8 mouse cellular contexts compared by ENCODE assay signal in genomic region chr11:120573585-120574277, GRCm38 (mm10). TPM values are rescaled to one million over a fixed set of nuclear protein-coding genes. Genes with fewer than 3 reads are reported as not detected.
DNase-seq lines count a peak whose midpoint lies in the region; ATAC-seq lines count a peak whose summit lies in the region.

No protein-coding gene starts in this region.

- H3K27ac ChIP-seq in midbrain, embryonic 11.5 days (ENCODE audit: low read depth, low read length) = peak overlapping the region; percentile 89

- peaks cover 24% of the 10 kb centered on the region for H3K36me3 ChIP-seq in midbrain, embryonic 11.5 days (ENCODE audit: control insufficient read depth, insufficient read depth, low read length)

- H3K9me3 ChIP-seq in midbrain, embryonic 11.5 days (ENCODE audit: control insufficient read depth, low read length) = no peaks in the 10 kb centered on the region

- ATAC-seq in inflammation-experienced regulatory T-cells, adult 6 months = peak; percentile 37
- peak; percentile 33; the same call in 1 of the 2 replicates for ATAC-seq in midbrain, embryonic 11.5 days (ENCODE audit: low FRiP score)
- ATAC-seq in granulocyte monocyte progenitor cell, adult 5-6 weeks (replicated peaks; ENCODE audit: poor library complexity, severe bottlenecking) = no peak

- H3K27me3 ChIP-seq in midbrain, embryonic 11.5 days (ENCODE audit: control insufficient read depth, insufficient read depth, low read length) = no peaks in the 10 kb centered on the region

- H3K9ac ChIP-seq in midbrain, embryonic 11.5 days (ENCODE audit: low read length) = peak overlapping the region; percentile 96

- WGBS in midbrain, embryonic 11.5 days = under 1% methylated on average over 23 of the region's 23 CpGs

- DNase-seq in kidney, adult 18-20 months = peak; percentile 18
- no peak for DNase-seq in kidney, adult 8-10 months
- DNase-seq in embryo, embryonic 9.5 days (ENCODE audit: extremely low spot score) = peak; percentile 32
- DNase-seq in midbrain, embryonic 11.5 days (ENCODE audit: low spot score, missing footprints) = no peak
- no peak for DNase-seq in gastrocnemius, adult 8-10 months (ENCODE audit: low spot score in 2 of 2)
- no peak for DNase-seq in natural killer cell, adult 2 months (ENCODE audit: low spot score in 2 of 2)

- peaks cover 12% of the 10 kb centered on the region for H3K4me1 ChIP-seq in midbrain, embryonic 11.5 days (ENCODE audit: control insufficient read depth, insufficient read depth, low read length)

- H3K4me3 ChIP-seq in midbrain, embryonic 11.5 days (ENCODE audit: low read depth, low read length) = peak overlapping the region; percentile 97

- H3K4me2 ChIP-seq in midbrain, embryonic 11.5 days = peak overlapping the region; percentile 57

RNA-seq across cellular contexts. Expression of gene P4hb, which starts 0.7 kb away (rescaled TPM):
- 100 to 1,000 TPM; 135 to 164 (median 149) TPM for polyA plus RNA-seq in inflammation-experienced regulatory T-cells, adult 6 months (2017; shearing (Covaris generic))
- 492 and 493 TPM in 2 replicates for polyA plus RNA-seq in midbrain, embryonic 11.5 days (2014; fragmentation: Nextera tagmentation; extraction: Ambion mirVana)
- 100 to 1,000 TPM; 162 to 245 (median 209) TPM for total RNA-seq in gastrocnemius, adult 8-10 months (2022)
- total RNA-seq in granulocyte monocyte progenitor cell, adult 5-6 weeks (2014; fragmentation: Nextera tagmentation) = 864 and 921 TPM in 2 replicates
- total RNA-seq in granulocyte monocyte progenitor cell, adult 5-6 weeks (2017) = 1,372 and 1,702 TPM in 2 replicates

RNA-seq across cellular contexts. Expression of gene Arhgdia, which starts 7.7 kb away (rescaled TPM):
- 100 to 1,000 TPM; 624 to 862 (median 685) TPM for polyA plus RNA-seq in inflammation-experienced regulatory T-cells, adult 6 months (2017; shearing (Covaris generic))
- polyA plus RNA-seq in midbrain, embryonic 11.5 days (2014; fragmentation: Nextera tagmentation; extraction: Ambion mirVana) = 521 and 583 TPM in 2 replicates
- 10 to 100 TPM; 74.3 to 86.2 (median 80.7) TPM for total RNA-seq in gastrocnemius, adult 8-10 months (2022)
- total RNA-seq in granulocyte monocyte progenitor cell, adult 5-6 weeks (2014; fragmentation: Nextera tagmentation) = 514 and 552 TPM in 2 replicates
- total RNA-seq in granulocyte monocyte progenitor cell, adult 5-6 weeks (2017) = 163 and 168 TPM in 2 replicates

RNA-seq across cellular contexts. Expression of gene Ppp1r27, which starts 22.8 kb away (rescaled TPM):
- not detected for polyA plus RNA-seq in inflammation-experienced regulatory T-cells, adult 6 months (2017; shearing (Covaris generic))
- polyA plus RNA-seq in midbrain, embryonic 11.5 days (2014; fragmentation: Nextera tagmentation; extraction: Ambion mirVana) = not detected in 2 replicates
- 100 to 1,000 TPM; 157 to 382 (median 178) TPM for total RNA-seq in gastrocnemius, adult 8-10 months (2022)
- not detected in 2 replicates for total RNA-seq in granulocyte monocyte progenitor cell, adult 5-6 weeks (2014; fragmentation: Nextera tagmentation)
- not detected in 2 replicates for total RNA-seq in granulocyte monocyte progenitor cell, adult 5-6 weeks (2017)

RNA-seq across cellular contexts. Expression of gene Mcrip1, which starts 24.2 kb away (rescaled TPM):
- 100 to 1,000 TPM in 2 of 3 experiments, 10 to 100 TPM in 1; 93.4 to 136 (median 107) TPM for polyA plus RNA-seq in inflammation-experienced regulatory T-cells, adult 6 months (2017; shearing (Covaris generic))
- polyA plus RNA-seq in midbrain, embryonic 11.5 days (2014; fragmentation: Nextera tagmentation; extraction: Ambion mirVana) = 232 and 237 TPM in 2 replicates
- 10 to 100 TPM; 18.6 to 20.5 (median 20.1) TPM for total RNA-seq in gastrocnemius, adult 8-10 months (2022)
- 64.7 and 75.8 TPM in 2 replicates for total RNA-seq in granulocyte monocyte progenitor cell, adult 5-6 weeks (2014; fragmentation: Nextera tagmentation)
- total RNA-seq in granulocyte monocyte progenitor cell, adult 5-6 weeks (2017) = 23.1 and 23.4 TPM in 2 replicates

RNA-seq across cellular contexts. Expression of gene Alyref, which starts 24.4 kb away (rescaled TPM):
- 10 to 100 TPM; 15.8 to 76.9 (median 47.7) TPM for polyA plus RNA-seq in inflammation-experienced regulatory T-cells, adult 6 months (2017; shearing (Covaris generic))
- polyA plus RNA-seq in midbrain, embryonic 11.5 days (2014; fragmentation: Nextera tagmentation; extraction: Ambion mirVana) = 820 and 827 TPM in 2 replicates
- total RNA-seq in gastrocnemius, adult 8-10 months (2022) = 10 to 100 TPM; 20.1 to 40.8 (median 35.8) TPM
- total RNA-seq in granulocyte monocyte progenitor cell, adult 5-6 weeks (2014; fragmentation: Nextera tagmentation) = 161 and 171 TPM in 2 replicates
- 315 and 430 TPM in 2 replicates for total RNA-seq in granulocyte monocyte progenitor cell, adult 5-6 weeks (2017)

Comparison
In these comparisons a context has a peak if more than half of its experiments do, and no peak if none do; other contexts are left out.
1. DNase-seq: peak in kidney, adult 18-20 months (single experiment) and embryo, embryonic 9.5 days (single experiment); none in kidney, adult 8-10 months (0 of 2), midbrain, embryonic 11.5 days (single experiment), gastrocnemius, adult 8-10 months (0 of 2) and natural killer cell, adult 2 months (0 of 2).
2. RNA of gene Ppp1r27, which starts 22.8 kb away (total RNA-seq): 157 to 382 TPM in gastrocnemius, adult 8-10 months; not detected in granulocyte monocyte progenitor cell, adult 5-6 weeks; every median in the first group is over 100 times any median in the second.